Mouse (Mus musculus) liver, adult 2 months (tissue): ENCODE measurements at regions not wholly inside any gene's neighbourhood (a gene's known extent, or its start where the extent isn't known, plus 50 kb on each side); places are given as distances from the start of the nearest gene placed in this dataset.

Experiments
- CTCF ChIP-seq: fragments of 200-500 bp; IDR thresholded peaks from 2 replicates; pipeline ENCODE4 v1.5.1; 2011; ENCODE audit warnings: low read depth, low read length, control low read depth
- POLR2A ChIP-seq: fragments of 200-500 bp; IDR thresholded peaks from 2 replicates; pipeline ENCODE4 v1.6.1; 2011; ENCODE audit warnings: low read length, control low read depth; ENCODE audit not compliant: insufficient read depth; ENCODE audit errors: extremely low read depth

DNA sequence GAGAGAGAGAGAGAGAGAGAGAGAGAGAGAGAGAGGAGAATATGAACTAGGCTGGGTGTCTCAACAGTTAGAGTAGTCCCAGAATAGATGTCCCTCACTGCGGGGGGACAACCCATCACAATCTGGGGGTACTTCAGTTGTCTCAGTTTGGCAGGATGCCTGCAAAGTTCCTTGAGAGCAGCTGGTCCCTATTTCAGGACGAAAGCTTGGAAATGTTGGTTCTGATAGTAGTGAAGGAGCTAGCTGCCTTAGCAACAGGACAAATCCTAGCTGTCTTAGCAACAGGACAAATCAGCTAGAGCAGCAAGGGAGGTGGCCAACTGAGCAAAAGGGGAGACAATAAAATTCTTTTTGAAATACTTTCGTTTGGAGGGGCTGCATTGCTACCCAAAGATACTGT lies 139.9 kb upstream of the Frg1 start:
- TF ChIP-seq POLR2A = no peak
- no peak for TF ChIP-seq CTCF
